In the genomic region with DNA sequence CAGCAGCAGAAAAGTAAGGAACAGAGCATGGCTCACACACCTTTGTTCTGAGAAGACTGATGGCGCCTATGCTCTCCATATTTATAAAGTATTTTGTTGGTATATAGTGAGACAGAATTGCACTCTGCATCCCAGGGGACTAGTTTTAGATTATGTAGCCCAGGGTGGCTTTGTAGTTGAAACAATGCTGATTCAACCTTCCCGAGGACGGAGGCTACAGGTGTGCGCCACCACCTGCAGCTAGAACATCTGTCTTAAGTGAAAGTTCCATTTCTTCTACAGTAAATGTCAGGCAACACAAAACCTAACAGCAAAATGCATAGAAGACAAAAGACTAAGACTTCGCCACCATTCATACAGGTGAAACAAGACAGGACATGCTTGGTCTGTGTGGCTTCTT, we compare ENCODE assay signal across 29 mouse cellular contexts. TPM values are rescaled to one million over a fixed set of nuclear protein-coding genes. Genes with fewer than 3 reads are reported as not detected.
"Had no signal": no experiment of that assay in that cellular context is flagged by ENCODE, and none has a peak within 500 bp of the region (broad histone marks: within the 10 kb centered on the region; RNA-seq: fewer than 3 reads in every experiment).

No protein-coding gene starts in this region.

- H3K4me1 ChIP-seq: limb, embryonic 10.5 days; limb, embryonic 12.5 days; limb, embryonic 13.5 days; limb, embryonic 15.5 days; liver, embryonic 12.5 days; liver, embryonic 13.5 days; liver, embryonic 15.5 days; megakaryocyte, embryonic 14.5 days; midbrain, embryonic 12.5 days; midbrain, embryonic 13.5 days; midbrain, embryonic 15.5 days; neural tube, embryonic 12.5 days had no signal

- H3K9me3 ChIP-seq: limb, embryonic 10.5 days; limb, embryonic 12.5 days; limb, embryonic 13.5 days; limb, embryonic 15.5 days; liver, embryonic 12.5 days; liver, embryonic 13.5 days; liver, embryonic 15.5 days; lung, embryonic 15.5 days; megakaryocyte, embryonic 14.5 days; midbrain, embryonic 10.5 days; midbrain, embryonic 12.5 days; midbrain, embryonic 13.5 days; midbrain, embryonic 15.5 days; neural tube, embryonic 12.5 days had no signal

- H3K27ac ChIP-seq: limb, embryonic 10.5 days; limb, embryonic 12.5 days; limb, embryonic 13.5 days; limb, embryonic 15.5 days; liver, embryonic 12.5 days; liver, embryonic 13.5 days; liver, embryonic 14.5 days; liver, embryonic 15.5 days; lung, embryonic 15.5 days; macrophage; midbrain, embryonic 10.5 days; midbrain, embryonic 12.5 days; midbrain, embryonic 13.5 days; midbrain, embryonic 15.5 days; neural tube, embryonic 12.5 days had no signal

- H3K4me3 ChIP-seq: limb, embryonic 10.5 days; limb, embryonic 12.5 days; limb, embryonic 13.5 days; limb, embryonic 15.5 days; liver, embryonic 12.5 days; liver, embryonic 13.5 days; liver, embryonic 15.5 days; lung, embryonic 15.5 days; megakaryocyte, embryonic 14.5 days; midbrain, embryonic 10.5 days; midbrain, embryonic 12.5 days; midbrain, embryonic 13.5 days; midbrain, embryonic 15.5 days; myocyte; neural tube, embryonic 12.5 days had no signal

- H3K36me3 ChIP-seq: limb, embryonic 10.5 days; limb, embryonic 12.5 days; limb, embryonic 13.5 days; limb, embryonic 15.5 days; liver, embryonic 12.5 days; liver, embryonic 13.5 days; liver, embryonic 15.5 days; lung, embryonic 15.5 days; midbrain, embryonic 10.5 days; midbrain, embryonic 12.5 days; midbrain, embryonic 13.5 days; midbrain, embryonic 15.5 days; neural tube, embryonic 12.5 days had no signal

- H3K9ac ChIP-seq: limb, embryonic 12.5 days; limb, embryonic 13.5 days; limb, embryonic 15.5 days; liver, embryonic 12.5 days; liver, embryonic 13.5 days; liver, embryonic 14.5 days; liver, embryonic 15.5 days; liver, postnatal 0 days; lung, embryonic 14.5 days; lung, embryonic 15.5 days; midbrain, embryonic 12.5 days; midbrain, embryonic 13.5 days; midbrain, embryonic 15.5 days; neural tube, embryonic 12.5 days had no signal

- DNase-seq: left cerebral cortex, postnatal 4 days; liver; liver, embryonic 13.5 days; liver, postnatal 0 days; lung, adult 18-20 months; lung, adult 2 months; lung, embryonic 14.5 days; lung, postnatal 10 days; lung, postnatal 14 days; lung, postnatal 4 days; midbrain, embryonic 14.5 days had no signal

- H3K27me3 ChIP-seq: limb, embryonic 12.5 days; limb, embryonic 13.5 days; limb, embryonic 15.5 days; liver, embryonic 12.5 days; liver, embryonic 13.5 days; liver, embryonic 15.5 days; lung, embryonic 15.5 days; megakaryocyte, embryonic 14.5 days; midbrain, embryonic 12.5 days; midbrain, embryonic 13.5 days; midbrain, embryonic 15.5 days; neural tube, embryonic 12.5 days had no signal

RNA-seq across cellular contexts. Expression of gene Tnfsf10, which starts 26.5 kb away (rescaled TPM):
- polyA plus RNA-seq: limb, embryonic 10.5 days; midbrain, embryonic 10.5 days; midbrain, embryonic 11.5 days; midbrain, embryonic 12.5 days; myocyte; neural tube, embryonic 11.5 days; neural tube, embryonic 12.5 days had no signal
